Mouse (Mus musculus): ENCODE results near the gene Six2. TPM values are rescaled to one million over a fixed set of nuclear protein-coding genes. Genes with fewer than 3 reads are reported as not detected.
"Not testable (repeated sequence)": the region's sequence is repeated elsewhere in the genome, so short reads cannot be mapped to it uniquely, and the experiment has no call there.

The Six2 gene
- polyA plus RNA-seq, 1 experiment from 2014 or later: not detected

- no peak for DNase-seq (ENCODE audit: low read depth, low spot score)
- H3K27me3 ChIP-seq: peaks cover 79% of the 10 kb centered on the region
- ChIA-PET CTCF (no interaction called here), POLR2A (no interaction called here)
- TF ChIP-seq CTCF (IDR thresholded peaks at IDR 0.05): no peak
- in situ Hi-C loops (cut with MboI; ENCODE audit: low pct_unique_long_range_greater_than_20kb): no loop called here
- ATAC-seq: no peak
Observed at GRCm38 (mm10) chr17:85689807-85690319, 1.8 kb upstream of the Six2 start.

- CTCF ChIA-PET: no interaction called here
- no peak for DNase-seq (ENCODE audit: low read depth, low spot score)
- no peak for TF ChIP-seq CTCF (IDR thresholded peaks at IDR 0.05)
- POLR2A ChIA-PET: no interaction called here
- H3K27me3 ChIP-seq: peaks cover 79% of the 10 kb centered on the region
- in situ Hi-C loops (cut with MboI; ENCODE audit: low pct_unique_long_range_greater_than_20kb): no loop called here
- no peak for ATAC-seq
Observed at GRCm38 (mm10) chr17:85688911-85689806, 1.1 kb upstream of the Six2 start.

- ChIA-PET CTCF (no interaction called here), POLR2A (no interaction called here)
- H3K27me3 ChIP-seq: peaks cover 83% of the 10 kb centered on the region
- TF ChIP-seq CTCF (IDR thresholded peaks at IDR 0.05): no peak
- in situ Hi-C loops (cut with MboI; ENCODE audit: low pct_unique_long_range_greater_than_20kb): no loop called here
- ATAC-seq (no peak), DNase-seq (ENCODE audit: low read depth, low spot score) (no peak)
Observed at GRCm38 (mm10) chr17:85687421-85688235, 446 bp downstream of the Six2 start.

DNA sequence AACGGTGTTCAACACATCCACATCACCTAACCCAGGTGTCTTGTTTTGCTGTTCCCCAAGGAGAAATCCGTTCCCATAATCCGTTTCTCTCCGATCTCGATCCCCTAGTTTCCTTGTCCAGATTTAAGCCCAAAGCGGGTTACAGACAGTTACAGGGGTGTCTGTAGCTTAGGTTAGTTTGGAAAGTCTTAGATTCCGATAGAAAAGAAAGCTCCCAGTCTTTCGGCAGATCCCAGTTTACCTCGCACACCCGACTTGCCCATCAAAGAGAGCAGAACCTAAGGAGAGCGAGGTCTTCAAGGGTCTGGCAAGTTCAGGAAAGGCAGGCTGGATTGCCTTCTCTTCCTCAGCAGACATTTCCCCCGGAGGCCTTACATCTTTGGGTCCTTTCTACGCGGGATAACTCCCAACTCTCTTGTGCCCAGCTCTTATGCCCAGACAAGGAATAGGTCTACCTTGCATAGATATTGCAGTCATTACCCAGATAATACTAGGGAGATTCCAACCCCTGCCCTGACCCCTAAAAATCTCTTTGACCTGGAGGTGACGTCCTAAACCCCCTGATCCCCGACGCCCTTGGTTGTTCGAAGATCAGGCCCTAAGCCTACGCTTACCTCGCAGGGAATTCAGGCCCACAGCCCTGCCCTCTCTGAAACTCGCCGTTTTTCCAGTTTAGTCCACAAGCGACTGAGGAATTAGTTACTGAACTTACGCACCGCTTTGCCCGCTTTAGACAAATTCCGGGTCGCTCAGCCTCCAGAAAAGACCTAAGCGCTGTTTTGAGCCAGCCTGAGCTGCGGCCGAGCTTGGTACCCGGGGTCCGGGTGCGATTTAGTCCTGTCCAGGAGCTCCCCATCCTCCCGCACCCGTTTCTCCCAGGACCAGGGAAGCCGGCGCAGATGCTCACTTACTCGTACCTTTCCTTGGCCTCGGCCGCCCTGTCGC is 1.3 kb downstream of the Six2 start:
- ATAC-seq: no peak
- in situ Hi-C loops (cut with MboI; ENCODE audit: low pct_unique_long_range_greater_than_20kb): no loop called here
- CTCF ChIA-PET: no interaction called here
- H3K27me3 ChIP-seq: peaks cover 83% of the 10 kb centered on the region
- TF ChIP-seq CTCF (IDR thresholded peaks at IDR 0.05): no peak
- POLR2A ChIA-PET: no interaction called here
- DNase-seq (ENCODE audit: low read depth, low spot score): no peak

- peaks cover 81% of the 10 kb centered on the region for H3K27me3 ChIP-seq
- ChIA-PET CTCF (no interaction called here), POLR2A (no interaction called here)
- no peak for ATAC-seq
- DNase-seq (ENCODE audit: low read depth, low spot score): no peak
- no peak for TF ChIP-seq CTCF (IDR thresholded peaks at IDR 0.05)
- in situ Hi-C loops (cut with MboI; ENCODE audit: low pct_unique_long_range_greater_than_20kb): no loop called here
Observed at GRCm38 (mm10) chr17:85685689-85686281, 2.3 kb downstream of the Six2 start.

- CTCF ChIA-PET: no interaction called here
- TF ChIP-seq CTCF (IDR thresholded peaks at IDR 0.05): no peak
- peaks cover 82% of the 10 kb centered on the region for H3K27me3 ChIP-seq
- ATAC-seq (no peak), DNase-seq (ENCODE audit: low read depth, low spot score) (no peak)
- POLR2A ChIA-PET: no interaction called here
- in situ Hi-C loops (cut with MboI; ENCODE audit: low pct_unique_long_range_greater_than_20kb): no loop called here
Observed at GRCm38 (mm10) chr17:85684841-85685688, 3.0 kb downstream of the Six2 start.

DNA sequence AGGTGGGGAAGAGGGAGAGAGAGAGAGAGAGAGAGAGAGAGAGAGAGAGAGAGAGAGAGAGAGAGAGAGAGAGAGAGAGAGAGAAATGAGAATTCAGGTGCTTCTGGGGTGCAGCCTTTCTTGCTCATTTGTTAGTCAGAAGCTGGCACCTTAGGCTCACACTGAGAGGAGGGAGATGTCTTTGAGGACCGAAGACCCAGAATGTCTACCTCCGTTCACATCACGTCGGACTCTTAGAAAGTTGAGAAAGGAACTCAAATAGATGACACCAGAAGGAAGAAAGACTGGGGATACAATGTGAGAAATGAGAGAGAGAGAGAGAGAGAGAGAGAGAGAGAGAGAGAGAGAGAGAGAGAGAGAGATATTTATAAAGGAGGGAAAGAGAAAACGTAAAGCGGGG is 3.6 kb downstream of the Six2 start:
- in situ Hi-C loops (cut with MboI; ENCODE audit: low pct_unique_long_range_greater_than_20kb); POLR2A ChIA-PET; ATAC-seq; DNase-seq (ENCODE audit: low read depth, low spot score); CTCF ChIA-PET: not testable (repeated sequence)
- peaks cover 82% of the 10 kb centered on the region for H3K27me3 ChIP-seq

GRCm38 (mm10) chr17:85683984-85684307 is 4.1 kb downstream of the Six2 start:
- ATAC-seq: no peak
- in situ Hi-C loops (cut with MboI; ENCODE audit: low pct_unique_long_range_greater_than_20kb): no loop called here
- peaks cover 82% of the 10 kb centered on the region for H3K27me3 ChIP-seq
- POLR2A ChIA-PET: no interaction called here
- no peak for TF ChIP-seq CTCF (IDR thresholded peaks at IDR 0.05)
- CTCF ChIA-PET: no interaction called here
- no peak for DNase-seq (ENCODE audit: low read depth, low spot score)

DNA sequence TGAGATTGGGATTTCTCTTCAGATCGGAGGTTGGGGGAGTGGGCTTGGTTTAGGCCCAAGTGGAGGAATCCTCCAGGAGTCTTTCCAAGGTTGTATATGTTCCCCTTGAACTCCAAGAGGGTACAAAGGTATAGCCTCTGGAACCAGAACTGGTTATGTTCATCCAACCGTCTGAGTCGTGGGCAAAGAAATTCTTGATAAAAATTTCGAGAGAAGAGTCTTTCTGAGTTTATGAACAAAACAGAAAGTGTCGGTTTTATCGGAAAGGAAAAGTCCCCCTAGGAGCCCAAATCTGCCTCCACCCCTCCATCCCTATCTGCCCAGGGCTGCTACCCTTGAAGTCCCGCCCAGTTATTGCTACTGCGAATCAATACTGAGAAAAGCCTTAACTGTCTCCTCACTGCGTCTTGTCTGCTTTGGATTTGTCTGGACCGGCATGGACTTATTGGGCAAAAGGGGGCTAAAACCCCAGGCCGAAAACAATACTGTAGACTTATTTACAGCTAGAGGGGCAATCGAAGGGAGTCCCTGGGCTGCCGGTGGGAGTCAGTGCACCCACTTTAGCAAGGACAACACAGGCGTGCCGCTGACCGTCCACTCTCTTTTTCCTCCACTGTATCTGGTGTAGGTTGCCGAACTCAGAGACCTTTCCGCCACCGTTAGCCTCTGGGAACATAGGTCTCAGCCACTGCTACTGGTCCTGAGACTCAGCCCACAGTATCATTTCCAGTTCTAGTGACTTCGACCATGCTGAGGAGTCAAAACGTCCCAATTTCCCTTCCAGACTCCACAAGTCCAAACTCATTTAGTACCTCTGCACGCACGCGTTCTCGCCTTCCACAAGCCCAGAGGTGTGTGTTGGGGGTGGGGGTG is 4.7 kb downstream of the Six2 start:
- DNase-seq (ENCODE audit: low read depth, low spot score) (no peak), ATAC-seq (no peak)
- no peak for TF ChIP-seq CTCF (IDR thresholded peaks at IDR 0.05)
- ChIA-PET POLR2A (no interaction called here), CTCF (no interaction called here)
- H3K27me3 ChIP-seq: peaks cover 82% of the 10 kb centered on the region
- in situ Hi-C loops (cut with MboI; ENCODE audit: low pct_unique_long_range_greater_than_20kb): no loop called here

Measured in Patski (cell line).